Mouse (Mus musculus) heart, adult 18-20 months (tissue): ENCODE measurements around the gene Nfkbib. TPM values are rescaled to one million over a fixed set of nuclear protein-coding genes. Genes with fewer than 3 reads are reported as not detected.
A peak's percentile ranks its signal among the peaks of the same experiment; 100 is the strongest.

Experiments
- DNase-seq, 2 experiments: peaks; one replicate each; pipeline ENCODE4 v3.0.0; 2021 to 2022; ENCODE audit warnings: mixed read lengths in 1 of 2
- total RNA-seq, 2 experiments: library from RNA; stranded (reverse); gene quantifications; 2 replicates each; pipeline ENCODE4 v1.2.3; 2021

Gene Nfkbib
- total RNA-seq, 2 experiments from 2014 or later, result 25.8 to 26.8 TPM

DNA sequence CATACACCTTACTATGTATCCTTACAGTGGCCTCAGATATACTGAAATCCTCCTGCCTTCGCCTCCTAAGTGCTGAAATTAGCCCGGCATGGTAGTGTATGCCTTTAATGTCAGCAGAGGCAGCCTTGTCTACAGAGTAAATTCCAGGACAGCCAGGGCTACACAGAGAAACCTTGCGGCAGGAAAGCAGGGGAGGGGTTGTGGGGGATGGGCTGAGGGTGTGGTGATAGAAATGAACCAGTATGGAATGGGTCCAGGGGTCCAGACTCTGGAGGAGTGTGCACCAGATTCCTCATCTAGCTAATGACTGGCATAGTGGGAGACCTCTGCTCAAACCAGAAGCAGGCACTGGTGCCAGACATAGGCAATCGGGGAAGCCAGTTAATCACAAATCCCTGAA, 48.2 kb downstream of the Nfkbib start:
- DNase-seq, result no peak

DNA sequence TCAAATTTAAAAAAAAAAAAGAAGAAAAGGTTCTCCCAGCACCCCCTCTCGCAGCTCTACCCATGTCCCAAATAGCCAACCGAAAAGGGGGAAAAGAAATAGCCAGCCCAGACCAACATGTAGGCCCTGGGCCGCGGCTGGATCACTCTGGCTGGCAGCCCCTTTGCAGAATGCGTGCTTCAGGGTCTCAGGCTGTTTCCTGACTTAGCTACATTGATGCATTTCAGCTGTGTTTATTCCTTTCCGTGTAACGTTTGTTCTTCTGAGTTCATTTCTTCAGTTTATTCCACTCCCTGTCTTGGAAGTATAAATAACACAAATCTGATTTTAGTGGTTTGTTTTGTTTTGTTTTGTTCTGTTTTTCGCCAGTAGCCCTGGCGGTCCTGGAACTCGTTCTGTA, 49.6 kb downstream of the Nfkbib start:
- DNase-seq, result no peak

DNA sequence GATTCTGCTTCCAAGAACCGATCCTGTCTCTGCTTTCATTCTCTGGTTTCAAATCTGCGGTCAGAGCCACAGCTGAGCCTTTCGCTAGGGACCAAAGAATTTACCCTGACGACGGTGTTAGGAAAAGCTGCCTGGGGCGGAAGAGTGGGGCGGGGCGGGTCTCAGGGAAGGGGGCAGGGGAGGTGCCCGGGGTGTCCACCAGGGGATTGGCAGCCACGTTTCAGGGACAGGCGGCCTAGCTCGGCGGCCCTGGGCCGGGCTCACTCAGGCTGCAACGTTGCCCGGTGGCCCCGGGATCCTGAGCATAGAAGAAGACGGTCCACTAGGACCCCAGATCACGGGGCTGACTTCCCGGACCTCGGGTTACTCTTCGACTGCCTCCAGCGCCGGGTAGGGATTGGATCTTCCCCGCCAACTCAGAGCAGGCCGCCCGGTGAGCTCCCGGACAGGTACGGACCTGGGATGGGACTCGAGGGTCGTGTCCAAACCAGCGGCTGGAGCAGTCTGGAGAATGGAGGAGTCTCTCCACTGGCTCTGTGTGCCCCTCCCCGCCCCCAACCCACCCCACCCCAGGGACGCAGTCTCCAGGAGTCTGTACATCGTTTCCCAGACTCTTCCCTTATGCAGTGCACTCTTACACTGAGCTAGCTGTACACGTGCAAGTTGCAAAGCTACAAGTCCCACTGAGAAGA, 50.6 kb downstream of the Nfkbib start, which contains the start of gene Fbxo17:
Gene Fbxo17, plus strand, starts transcription at position 215 of the 692 bp plus-strand sequence.
- peak; percentile 52 to 62 for DNase-seq

- no peak for DNase-seq
Measured at GRCm38 (mm10) chr7:28715598-28715997, 51.7 kb downstream of the Nfkbib start.

DNA sequence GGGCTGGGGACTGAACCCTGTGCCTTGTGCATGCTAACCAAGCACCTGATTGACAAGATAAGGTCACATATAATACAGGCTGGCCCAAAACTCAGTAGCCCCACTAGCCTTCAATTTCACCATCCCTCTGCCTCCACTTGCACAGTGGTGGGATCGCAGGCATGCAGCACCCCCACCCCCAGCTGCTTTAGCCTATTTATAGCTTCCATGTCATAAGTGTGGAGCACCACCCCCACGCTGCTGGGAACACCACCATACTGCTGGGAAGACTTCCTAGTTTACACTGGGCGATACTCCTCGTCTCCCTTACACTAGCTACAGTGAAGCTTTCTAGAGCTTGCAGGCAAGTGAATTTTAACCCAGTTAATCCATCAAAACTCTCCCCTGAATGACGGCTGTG, 52.6 kb downstream of the Nfkbib start:
- DNase-seq, result no peak

GRCm38 (mm10) chr7:28710962-28711361, 56.4 kb downstream of the Nfkbib start:
- DNase-seq, result no peak

GRCm38 (mm10) chr7:28709454-28709853, 57.9 kb downstream of the Nfkbib start:
- DNase-seq, result no peak

Other genes with a start within 250 kb of the Nfkbib start
- gene Ifnl3, start 244.7 kb downstream of the Nfkbib start, total RNA-seq, result not detected
- not detected for gene Sycn, start 226.6 kb downstream of the Nfkbib start, total RNA-seq
- not detected for gene Nccrp1, start 220.3 kb downstream of the Nfkbib start, total RNA-seq
- gene Samd4b, start 169.4 kb downstream of the Nfkbib start, total RNA-seq, result 10 to 100 TPM; 19.6 to 22.1 TPM
- gene Pak4, start 169.3 kb downstream of the Nfkbib start, total RNA-seq, result 1 to 10 TPM; 8.8 to 9.9 TPM
- not detected for gene Acp7, start 136.2 kb downstream of the Nfkbib start, total RNA-seq
- gene Fbxo27, start 74.7 kb downstream of the Nfkbib start, total RNA-seq, result under 1 TPM; 0.12 to 0.23 TPM
- under 1 TPM; 0.62 to 0.82 TPM for gene Fbxo17, start 50.7 kb downstream of the Nfkbib start, total RNA-seq
- 10 to 100 TPM; 59.4 to 60.4 TPM for gene Mrps12, start 25.7 kb downstream of the Nfkbib start, total RNA-seq
- gene Sars2, start 25.5 kb downstream of the Nfkbib start, total RNA-seq, result 10 to 100 TPM; 14.7 to 15.5 TPM
- gene Ccer2, start 11.3 kb downstream of the Nfkbib start, total RNA-seq, result not detected
- gene Sirt2, start 777 bp downstream of the Nfkbib start, total RNA-seq, result 10 to 100 TPM; 84.3 to 88.4 TPM
- 1 to 10 TPM; 1.5 to 3.4 TPM for gene Rinl, start 21.5 kb upstream of the Nfkbib start, total RNA-seq
- 100 to 1,000 TPM; 196 to 224 TPM for gene Hnrnpl, start 41.0 kb upstream of the Nfkbib start, total RNA-seq
- 1,000 to 10,000 TPM; 1,960 to 1,989 TPM for gene Ech1, start 57.7 kb upstream of the Nfkbib start, total RNA-seq
- 10 to 100 TPM in 1 of 2 experiments, 1 to 10 TPM in 1; 9.6 to 18.7 TPM for gene Lgals4, start 66.3 kb upstream of the Nfkbib start, total RNA-seq
- 1 to 10 TPM in 1 of 2 experiments, under 1 TPM in 1; 0.93 to 1.8 TPM for gene Lgals7, start 96.3 kb upstream of the Nfkbib start, total RNA-seq
- under 1 TPM; 0.31 to 0.35 TPM for gene Capn12, start 113.9 kb upstream of the Nfkbib start, total RNA-seq
- 10 to 100 TPM; 64.7 to 66.4 TPM for gene Actn4, start 194.8 kb upstream of the Nfkbib start, total RNA-seq
- 100 to 1,000 TPM; 166 to 176 TPM for gene Eif3k, start 214.4 kb upstream of the Nfkbib start, total RNA-seq
- gene Map4k1, start 214.5 kb upstream of the Nfkbib start, total RNA-seq, result 1 to 10 TPM in 1 of 2 experiments, under 1 TPM in 1; 0.45 to 4.2 TPM